Mouse (Mus musculus) ES-E14 (cell line): Measurements from ENCODE around the gene Sh3gl2. TPM values are rescaled to one million over a fixed set of nuclear protein-coding genes. Genes with fewer than 3 reads are reported as not detected.

ENCODE experiments used
- DNase-seq: peaks from one replicate; pipeline ENCODE4 v3.0.0-alpha.2; 2013; ENCODE audit warnings: low read depth, low spot score
- H3K27ac ChIP-seq: 2 replicates; pipeline ENCODE4 v1.5.1; 2012; ENCODE audit warnings: low read depth, mild to moderate bottlenecking, low read length, moderate library complexity, mixed read lengths; ENCODE audit not compliant: poor library complexity, insufficient read depth, severe bottlenecking
- H3K36me3 ChIP-seq: 2 replicates; pipeline ENCODE4 v1.6.1; 2012; ENCODE audit warnings: mild to moderate bottlenecking, low read length, moderate library complexity, mixed read lengths; ENCODE audit not compliant: control insufficient read depth, poor library complexity, insufficient read depth, severe bottlenecking
- H3K4me1 ChIP-seq, 2 experiments: fragments of 150-350 bp in 1 of 2; sonication (generic) in 1 of 2; 2 replicates each; pipeline ENCODE4 v1.6.1; 2012; ENCODE audit warnings: low read length in 2 of 2, mild to moderate bottlenecking in 1 of 2, mixed read lengths in 1 of 2; ENCODE audit not compliant: control insufficient read depth in 2 of 2, insufficient read depth in 2 of 2, poor library complexity in 1 of 2
- H3K4me3 ChIP-seq, 2 experiments: fragments of 150-350 bp in 1 of 2; sonication (generic) in 1 of 2; 2 replicates each; pipeline ENCODE4 v1.5.1; 2012; ENCODE audit warnings: low read length in 2 of 2, low read depth in 1 of 2, mild to moderate bottlenecking in 1 of 2, mixed read lengths in 1 of 2; ENCODE audit not compliant: insufficient read depth in 1 of 2, poor library complexity in 1 of 2, severe bottlenecking in 1 of 2
- H3K9ac ChIP-seq: 2 replicates; pipeline ENCODE4 v1.6.1; 2012; ENCODE audit warnings: low read depth, mild to moderate bottlenecking, low read length, mixed read lengths; ENCODE audit not compliant: poor library complexity, insufficient read depth, severe bottlenecking
- H3K9me3 ChIP-seq: fragments of 150-350 bp; sonication (generic); 2 replicates; pipeline ENCODE4 v1.6.1; 2012; ENCODE audit warnings: low read depth, mild to moderate bottlenecking, low read length; ENCODE audit not compliant: control insufficient read depth, insufficient read depth
- CHD2 ChIP-seq: IDR thresholded peaks from 2 replicates; pipeline ENCODE4 v1.6.1; 2014; ENCODE audit warnings: mild to moderate bottlenecking, low read depth, low read length, inconsistent platforms
- HCFC1 ChIP-seq: IDR thresholded peaks from 2 replicates; pipeline ENCODE4 v1.6.1; 2012; ENCODE audit warnings: low read length, inconsistent platforms, borderline replicate concordance; ENCODE audit not compliant: insufficient read depth
- MAFK ChIP-seq: IDR thresholded peaks from 2 replicates; pipeline ENCODE4 v1.6.1; 2014; ENCODE audit warnings: mild to moderate bottlenecking, low read depth, low read length, inconsistent platforms; ENCODE audit not compliant: insufficient read depth
- ZC3H11A ChIP-seq: IDR thresholded peaks from 2 replicates; pipeline ENCODE4 v1.6.1; 2012; ENCODE audit warnings: low read depth, mild to moderate bottlenecking, inconsistent platforms, low read length, borderline replicate concordance
- ZNF384 ChIP-seq: IDR thresholded peaks from 2 replicates; pipeline ENCODE4 v1.6.1; 2012; ENCODE audit warnings: low read depth, low read length, inconsistent platforms
- in situ Hi-C, 2 experiments: fragments of 600-800 bp; cut with MboI; formaldehyde crosslinking; loops; one replicate each; pipeline ENCODE4 v1.15.1; 2025; ENCODE audit warnings: low sequenced_read_pairs in 2 of 2, inconsistent platforms in 1 of 2; ENCODE audit not compliant: unreplicated experiment in 2 of 2
- total RNA-seq: library from RNA; depleted of rRNA; stranded (reverse); fragments of 300-350 nt; gene quantifications from 2 replicates; pipeline ENCODE4 v1.2.3, GENCODE M21; 2012

Sh3gl2 gene
- total RNA-seq, 1 experiment, result 12.1 TPM

- in situ Hi-C loops, result loop anchor here in 1 of 2 experiments (10.0 kb wide), 1 partner anchor 227 kb away; no protein-coding TSS in a partner anchor
- Histone ChIP-seq H3K4me3 (no peak overlapping the region), H3K27ac (no peak overlapping the region), H3K36me3 (peaks cover 4% of the 10 kb centered on the region; the same call in 1 of the 2 replicates), H3K9me3 (no peaks in the 10 kb centered on the region), H3K4me1 (no peaks in the 10 kb centered on the region), H3K9ac (no peak overlapping the region)
- TF ChIP-seq ZC3H11A (no peak; the same call in 1 of the 2 replicates), CHD2 (no peak), ZNF384 (no peak), MAFK (no peak), HCFC1 (no peak)
- no peak for DNase-seq
These were observed 186.9 kb downstream of the Sh3gl2 start for GRCm38 (mm10) chr4:85391795-85392194.

DNA sequence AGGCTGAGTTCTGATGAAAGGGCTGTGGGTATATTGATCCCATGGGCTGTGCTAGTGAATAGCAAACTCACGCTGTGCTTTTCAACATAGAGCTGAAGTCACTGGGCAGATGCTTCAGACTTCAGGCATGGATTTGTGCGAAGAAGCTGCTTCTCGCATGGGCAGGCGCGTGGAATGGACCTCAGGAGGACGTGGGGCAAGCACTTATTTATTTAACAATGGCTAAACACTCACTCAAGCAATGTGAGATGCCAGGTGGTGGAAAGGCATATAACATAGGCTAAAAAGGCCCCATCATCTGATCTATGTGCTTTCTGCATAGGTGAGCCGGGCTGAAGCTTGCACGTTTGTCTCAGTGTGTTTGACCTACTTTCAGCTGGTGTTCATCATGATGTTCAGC is 193.8 kb downstream of the Sh3gl2 start:
- Histone ChIP-seq H3K4me1 (no peaks in the 10 kb centered on the region), H3K9me3 (no peaks in the 10 kb centered on the region), H3K27ac (no peak overlapping the region), H3K4me3 (no peak overlapping the region), H3K9ac (no peak overlapping the region), H3K36me3 (no peaks in the 10 kb centered on the region)
- DNase-seq, result no peak
- in situ Hi-C loops, result loop anchor here in 1 of 2 experiments (10.0 kb wide), 1 partner anchor 234 kb away; no protein-coding TSS in a partner anchor
- no peak for TF ChIP-seq ZC3H11A
- no peak for TF ChIP-seq MAFK
- no peak for TF ChIP-seq HCFC1
- no peak for TF ChIP-seq CHD2

- in situ Hi-C loops, result loop anchor here (5.0 to 25.0 kb wide), 2 partner anchors 399 to 409 kb away; no protein-coding TSS in a partner anchor
- Histone ChIP-seq H3K27ac (no peak overlapping the region), H3K4me1 (no peaks in the 10 kb centered on the region), H3K4me3 (no peak overlapping the region), H3K36me3 (no peaks in the 10 kb centered on the region), H3K9ac (no peak overlapping the region), H3K9me3 (no peaks in the 10 kb centered on the region)
- TF ChIP-seq ZNF384, result no peak
- peak; percentile 80; the same call in 1 of the 2 replicates for TF ChIP-seq ZC3H11A
- TF ChIP-seq MAFK, result no peak
- no peak for TF ChIP-seq CHD2
- peak; percentile 40 for DNase-seq
These were observed 197.9 kb downstream of the Sh3gl2 start for GRCm38 (mm10) chr4:85402823-85403222.

DNA sequence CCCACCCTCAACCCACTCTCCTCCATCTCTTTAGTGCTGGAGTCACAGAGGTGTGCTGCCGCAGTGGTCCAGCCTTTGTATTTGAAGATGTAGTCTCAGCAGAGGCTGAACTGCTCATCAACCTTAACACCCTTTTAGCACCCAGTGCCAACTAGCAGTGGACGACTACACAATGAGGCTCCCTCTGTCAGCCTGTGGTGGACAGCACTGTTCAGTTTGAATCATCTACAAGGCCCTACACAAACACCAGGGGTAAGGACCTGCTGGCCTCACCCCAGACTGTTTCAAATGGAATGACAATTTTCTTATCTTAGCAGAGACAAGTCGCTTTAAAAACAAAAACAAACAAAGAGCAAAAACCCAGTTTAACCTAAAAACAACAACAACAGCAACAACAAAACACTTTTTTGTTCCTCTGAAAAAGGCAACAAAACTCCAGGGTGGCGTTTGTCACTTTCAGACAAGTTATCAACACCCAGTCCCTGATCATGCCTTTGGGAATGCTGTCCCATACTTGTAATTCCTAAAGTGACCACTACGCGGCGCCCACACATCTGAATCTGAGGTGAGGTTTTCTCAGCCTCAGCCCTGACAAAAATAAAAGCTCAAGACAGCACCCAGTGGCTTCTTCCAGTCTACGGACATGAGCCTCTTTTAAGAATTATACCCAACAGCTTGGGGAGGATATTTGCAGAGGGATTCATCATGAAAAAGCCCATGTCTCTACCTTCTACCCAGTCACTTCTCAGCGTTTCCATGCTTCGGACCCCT is 199.7 kb downstream of the Sh3gl2 start:
- Histone ChIP-seq H3K9me3 (no peaks in the 10 kb centered on the region), H3K27ac (no peak overlapping the region), H3K4me3 (no peak overlapping the region), H3K4me1 (no peaks in the 10 kb centered on the region), H3K9ac (no peak overlapping the region), H3K36me3 (no peaks in the 10 kb centered on the region)
- in situ Hi-C loops, result loop anchor here (5.0 to 25.0 kb wide), 2 partner anchors 398 to 408 kb away; no protein-coding TSS in a partner anchor
- TF ChIP-seq CHD2 (no peak), ZC3H11A (peak; percentile 69; the same call in 1 of the 2 replicates), MAFK (no peak)
- DNase-seq, result peak; percentile 72
